Mouse (Mus musculus): Measurements from ENCODE around the gene Txlng. TPM values are rescaled to one million over a fixed set of nuclear protein-coding genes. Genes with fewer than 3 reads are reported as not detected.
"Not testable (repeated sequence)": the region's sequence is repeated elsewhere in the genome, so short reads cannot be mapped to it uniquely, and the experiment has no call there.

Gene Txlng
- polyA plus RNA-seq, 1 experiment from 2014 or later = 8.6 TPM

DNA sequence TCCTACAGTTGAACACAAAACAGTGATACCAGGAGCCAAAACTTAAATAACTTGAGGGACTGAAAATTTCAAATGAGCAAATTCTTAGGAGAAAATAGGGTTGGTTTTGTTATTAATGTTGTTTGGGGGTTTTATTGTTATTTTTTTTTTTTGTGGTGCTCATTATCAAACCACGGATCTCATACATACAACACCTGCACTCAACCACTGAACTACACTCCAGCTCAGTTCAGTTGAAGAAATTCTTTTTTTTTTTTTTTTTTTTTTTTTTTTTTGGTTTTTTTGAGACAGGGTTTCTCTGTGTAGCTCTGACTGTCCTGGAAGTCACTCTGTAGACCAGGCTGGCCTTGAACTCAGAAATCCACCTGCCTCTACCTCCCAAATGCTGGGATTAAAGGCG, 1.1 kb upstream of the Txlng start:
- H3K27me3 ChIP-seq; H3K9me3 ChIP-seq (replicated peaks); H3K9ac ChIP-seq; H3K36me3 ChIP-seq; ATAC-seq (ENCODE audit: low read depth); H3K4me2 ChIP-seq; H3K4me3 ChIP-seq (replicated peaks); DNase-seq; H3K27ac ChIP-seq: not testable (repeated sequence)
- peaks cover 14% of the 10 kb centered on the region; the same call in 1 of the 2 replicates for H3K4me1 ChIP-seq (replicated peaks)
- 46% methylated on average over 2 of the region's 2 CpGs for WGBS (ENCODE audit: insufficient replicate concordance)

DNA sequence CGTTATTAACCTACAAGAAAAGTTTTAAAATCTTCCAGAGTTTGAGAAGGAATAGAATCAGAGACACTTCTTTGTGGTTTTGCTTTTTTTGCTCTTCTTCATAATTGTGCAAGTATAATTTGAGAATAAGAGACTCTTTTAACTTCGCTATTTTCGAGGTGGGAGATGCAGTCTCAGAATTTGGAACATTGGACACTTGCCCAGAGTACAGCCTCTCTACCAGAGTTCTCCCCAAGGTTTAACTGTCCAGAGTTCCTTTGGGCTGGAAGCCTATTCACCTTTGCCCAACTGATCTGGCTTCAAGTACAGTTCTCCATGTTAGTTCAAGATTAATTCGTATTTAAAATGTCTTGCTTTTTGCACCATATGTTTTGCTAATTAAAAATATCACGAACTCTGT, 487 bp upstream of the Txlng start:
- Histone ChIP-seq H3K4me3 (replicated peaks) (peak overlapping the region; percentile 71), H3K27ac (peak overlapping the region; percentile 47), H3K27me3 (no peaks in the 10 kb centered on the region), H3K4me1 (replicated peaks) (peaks cover 14% of the 10 kb centered on the region; the same call in 1 of the 2 replicates), H3K9ac (peak overlapping the region; percentile 59), H3K4me2 (peak overlapping the region; percentile 57), H3K9me3 (replicated peaks) (no peaks in the 10 kb centered on the region), H3K36me3 (no peaks in the 10 kb centered on the region)
- ATAC-seq (ENCODE audit: low read depth) (no peak), DNase-seq (no peak)
- 28% methylated on average over 5 of the region's 5 CpGs for WGBS (ENCODE audit: insufficient replicate concordance)

DNA sequence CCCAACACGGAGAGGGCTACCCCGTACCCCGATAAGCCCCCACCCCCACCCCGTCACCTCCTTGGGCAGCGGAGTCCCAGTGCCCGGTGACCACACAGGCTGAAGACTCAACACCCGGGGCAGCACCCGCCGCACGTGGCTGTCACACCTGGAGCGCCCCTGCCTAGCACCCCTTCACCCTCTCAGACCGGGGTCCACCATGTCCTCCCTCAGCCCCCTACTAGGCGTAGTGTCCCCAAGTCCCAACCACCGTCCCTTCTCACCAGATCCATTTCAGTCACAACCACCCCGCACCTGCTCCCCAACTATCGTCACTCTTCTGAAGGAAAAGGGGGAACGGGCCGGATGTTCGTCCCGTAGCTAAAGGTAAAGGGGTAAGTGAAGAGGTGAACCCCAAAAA, 471 bp downstream of the Txlng start:
- no peak for DNase-seq
- no peaks in the 10 kb centered on the region for H3K27me3 ChIP-seq
- no peaks in the 10 kb centered on the region for H3K9me3 ChIP-seq (replicated peaks)
- H3K36me3 ChIP-seq = no peaks in the 10 kb centered on the region
- H3K4me1 ChIP-seq (replicated peaks) = peaks cover 14% of the 10 kb centered on the region; the same call in 1 of the 2 replicates
- peak overlapping the region; percentile 77 for H3K9ac ChIP-seq
- no peak; the same call in 1 of the 2 replicates for ATAC-seq (ENCODE audit: low read depth)
- peak overlapping the region; percentile 71 for H3K4me3 ChIP-seq (replicated peaks)
- 19% methylated on average over 20 of the region's 20 CpGs for WGBS (ENCODE audit: insufficient replicate concordance)
- H3K4me2 ChIP-seq = peak overlapping the region; percentile 85
- peak overlapping the region; percentile 74 for H3K27ac ChIP-seq

DNA sequence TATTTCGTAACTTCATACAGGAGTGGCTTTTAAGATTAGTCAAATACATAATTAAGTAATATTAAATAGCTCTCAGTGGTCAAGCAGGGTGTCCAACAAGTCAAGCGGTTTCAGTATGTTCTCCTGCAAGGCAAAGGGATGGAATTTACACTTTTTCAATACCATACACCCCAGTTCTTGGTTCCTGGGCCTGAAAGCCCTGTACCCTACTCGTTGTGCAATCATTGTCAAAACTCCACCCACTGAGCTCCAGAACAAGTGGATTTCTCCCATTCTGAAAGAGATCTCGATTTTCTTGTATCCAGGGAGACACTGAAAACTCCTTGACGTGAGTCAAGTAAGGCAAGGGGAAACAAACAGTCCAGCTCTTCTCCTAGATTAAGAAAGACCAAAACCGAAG, 1.2 kb downstream of the Txlng start:
- WGBS (ENCODE audit: insufficient replicate concordance) = 43% methylated on average over 6 of the region's 6 CpGs
- Histone ChIP-seq H3K9me3 (replicated peaks) (no peaks in the 10 kb centered on the region), H3K27me3 (no peaks in the 10 kb centered on the region), H3K4me2 (peak overlapping the region; percentile 85), H3K4me3 (replicated peaks) (peak overlapping the region; percentile 71), H3K9ac (peak overlapping the region; percentile 77), H3K36me3 (no peaks in the 10 kb centered on the region), H3K27ac (peak overlapping the region; percentile 74), H3K4me1 (replicated peaks) (peaks cover 14% of the 10 kb centered on the region; the same call in 1 of the 2 replicates)
- ATAC-seq (ENCODE audit: low read depth) (no peak), DNase-seq (no peak)

DNA sequence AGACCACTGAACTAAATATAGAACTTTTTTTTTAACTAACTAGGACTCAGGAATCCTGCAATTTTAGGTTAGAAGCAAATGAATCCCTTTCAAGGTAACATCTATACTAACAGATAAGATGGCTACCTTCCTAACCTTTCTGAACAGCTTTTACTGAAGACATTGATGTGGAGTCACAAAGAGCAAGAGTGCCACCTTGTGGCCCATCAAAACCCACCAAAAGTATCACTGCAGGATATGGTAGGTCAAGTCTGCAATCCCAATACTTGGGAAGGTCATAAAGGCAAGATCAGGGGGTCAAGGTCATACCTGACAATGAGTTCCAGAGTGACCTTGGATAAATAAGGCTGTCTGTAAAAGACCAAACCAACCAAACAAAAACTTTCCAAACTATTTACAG, 28.9 kb downstream of the Txlng start:
- Histone ChIP-seq H3K27ac (no peak overlapping the region), H3K36me3 (peaks cover 17% of the 10 kb centered on the region; the same call in 1 of the 2 replicates), H3K4me2 (no peak overlapping the region), H3K4me3 (replicated peaks) (no peak overlapping the region), H3K4me1 (replicated peaks) (no peaks in the 10 kb centered on the region), H3K9me3 (replicated peaks) (no peaks in the 10 kb centered on the region), H3K27me3 (no peaks in the 10 kb centered on the region), H3K9ac (no peak overlapping the region)
- DNase-seq (peak; percentile 8), ATAC-seq (ENCODE audit: low read depth) (no peak)

DNA sequence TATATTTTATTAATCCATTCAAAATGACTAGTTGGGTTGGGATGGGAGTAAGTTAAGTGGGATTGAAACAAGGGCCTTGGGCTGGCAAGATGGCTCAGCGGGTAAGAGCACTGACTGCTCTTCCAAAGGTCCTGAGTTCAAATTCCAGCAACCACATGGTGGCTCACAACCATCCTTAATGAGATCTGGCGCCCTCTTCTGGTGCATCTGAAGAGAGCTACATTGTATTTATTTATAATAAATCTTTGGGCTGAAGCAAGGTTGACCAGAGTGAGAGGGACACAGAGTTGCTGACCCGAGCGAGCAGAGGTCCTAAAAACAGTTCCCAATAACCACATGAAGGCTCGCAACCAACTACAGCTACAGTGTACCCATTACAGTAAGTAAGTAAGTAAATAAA, 37.9 kb downstream of the Txlng start:
- not testable (repeated sequence) for H3K36me3 ChIP-seq; H3K9me3 ChIP-seq (replicated peaks); H3K27me3 ChIP-seq; H3K4me2 ChIP-seq; H3K27ac ChIP-seq; H3K4me3 ChIP-seq (replicated peaks); H3K4me1 ChIP-seq (replicated peaks); DNase-seq; ATAC-seq (ENCODE audit: low read depth); H3K9ac ChIP-seq
- 72% methylated on average over 5 of the region's 5 CpGs for WGBS (ENCODE audit: insufficient replicate concordance)

DNA sequence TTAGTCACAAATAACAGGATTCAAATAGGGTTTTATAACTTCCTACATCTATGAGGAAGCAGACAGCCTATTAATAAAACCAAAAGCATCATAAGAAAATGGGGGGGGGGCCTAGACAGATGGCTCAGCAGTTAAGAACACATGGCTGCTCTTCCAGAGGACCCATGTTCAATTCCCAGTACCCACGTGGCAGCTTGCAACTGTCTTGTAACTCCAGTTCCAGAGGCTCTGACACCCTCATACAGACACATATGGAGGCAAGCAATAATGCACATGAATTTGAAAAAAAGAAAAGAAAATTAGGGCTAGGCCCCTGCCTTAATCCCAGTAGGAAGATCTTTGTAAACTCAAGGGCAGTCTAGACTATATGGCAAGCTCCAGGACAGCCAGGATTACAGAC, 40.9 kb downstream of the Txlng start:
- H3K36me3 ChIP-seq = peaks cover 23% of the 10 kb centered on the region
- 38% methylated on average over 1 of the region's 1 CpGs for WGBS (ENCODE audit: insufficient replicate concordance)
- H3K27me3 ChIP-seq = no peaks in the 10 kb centered on the region

DNA sequence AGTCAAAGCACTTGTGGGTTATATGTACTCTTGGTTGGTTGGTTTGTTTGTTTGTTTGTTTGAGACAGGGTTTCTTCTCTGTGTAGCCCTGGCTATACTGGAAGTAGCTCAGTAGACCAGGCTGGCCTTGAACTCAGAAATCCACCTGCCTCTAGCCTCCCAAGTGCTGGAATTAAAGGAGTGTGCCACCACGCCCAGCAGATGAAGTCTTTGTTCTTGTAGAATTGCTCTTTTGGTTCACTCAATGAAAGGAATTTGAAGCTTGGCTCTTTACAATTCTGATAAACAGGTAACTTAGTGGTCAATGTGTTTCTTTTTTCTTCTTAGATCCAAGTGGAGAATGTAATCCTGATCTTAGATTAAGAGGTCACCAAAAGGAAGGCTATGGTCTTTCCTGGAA, 58.5 kb downstream of the Txlng start:
- no peak overlapping the region for H3K27ac ChIP-seq
- peaks cover 64% of the 10 kb centered on the region for H3K36me3 ChIP-seq
- H3K4me1 ChIP-seq (replicated peaks) = no peaks in the 10 kb centered on the region
- no peak overlapping the region for H3K4me3 ChIP-seq (replicated peaks)
- H3K4me2 ChIP-seq = no peak overlapping the region
- DNase-seq = no peak
- H3K9ac ChIP-seq = no peak overlapping the region
- no peaks in the 10 kb centered on the region for H3K27me3 ChIP-seq
- no peaks in the 10 kb centered on the region for H3K9me3 ChIP-seq (replicated peaks)
- ATAC-seq (ENCODE audit: low read depth) = no peak
- WGBS (ENCODE audit: insufficient replicate concordance) = 66% methylated on average over 1 of the region's 1 CpGs

More for the DNA sequence above, 40.9 kb downstream of the Txlng start:
- no peak overlapping the region for H3K4me2 ChIP-seq
- no peak overlapping the region for H3K9ac ChIP-seq
- ATAC-seq (ENCODE audit: low read depth) (no peak), DNase-seq (no peak)
- H3K27ac ChIP-seq = no peak overlapping the region
- H3K4me1 ChIP-seq (replicated peaks) = no peaks in the 10 kb centered on the region
- no peaks in the 10 kb centered on the region for H3K9me3 ChIP-seq (replicated peaks)
- H3K4me3 ChIP-seq (replicated peaks) = no peak overlapping the region

DNA sequence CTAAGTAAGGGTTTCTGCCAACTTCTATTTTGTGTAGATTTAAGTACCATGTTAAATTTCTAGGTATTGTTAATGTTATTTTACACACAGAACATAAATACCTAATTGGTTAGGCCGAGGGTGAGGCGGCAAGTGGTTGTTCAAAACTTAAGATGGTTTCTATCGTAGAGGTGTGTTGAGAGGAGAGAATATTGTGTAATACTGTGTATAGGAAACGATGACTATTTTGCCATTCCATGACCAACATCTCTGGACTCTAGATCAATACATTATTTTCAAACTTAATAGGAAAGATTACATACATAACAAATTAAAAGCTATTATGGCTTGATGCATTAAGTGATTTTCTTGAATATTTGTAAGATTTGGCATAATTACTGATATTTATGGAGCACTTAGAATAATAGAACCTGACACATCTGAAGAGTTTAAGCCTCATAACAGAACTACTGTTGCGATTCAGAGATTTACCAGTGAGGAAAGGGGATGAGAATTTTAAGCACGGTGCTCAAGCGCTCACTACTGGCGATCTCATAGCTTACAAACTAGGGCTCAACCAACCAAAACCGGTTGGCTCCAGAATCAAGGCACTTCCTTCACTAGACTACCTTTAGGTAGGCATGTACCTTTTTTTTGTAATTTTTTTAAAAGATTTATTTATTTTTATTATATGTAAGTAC, 67.4 kb downstream of the Txlng start:
- Histone ChIP-seq H3K9me3 (replicated peaks) (no peaks in the 10 kb centered on the region), H3K27me3 (no peaks in the 10 kb centered on the region), H3K4me2 (peak overlapping the region; percentile 75), H3K36me3 (peaks cover 21% of the 10 kb centered on the region; the same call in 1 of the 2 replicates), H3K27ac (no peak overlapping the region; the same call in 1 of the 2 replicates), H3K4me1 (replicated peaks) (peaks cover 16% of the 10 kb centered on the region), H3K9ac (peak overlapping the region; percentile 85), H3K4me3 (replicated peaks) (peak overlapping the region; percentile 77)
- ATAC-seq (ENCODE audit: low read depth) (no peak), DNase-seq (no peak)
- WGBS (ENCODE audit: insufficient replicate concordance) = 33% methylated on average over 9 of the region's 9 CpGs

DNA sequence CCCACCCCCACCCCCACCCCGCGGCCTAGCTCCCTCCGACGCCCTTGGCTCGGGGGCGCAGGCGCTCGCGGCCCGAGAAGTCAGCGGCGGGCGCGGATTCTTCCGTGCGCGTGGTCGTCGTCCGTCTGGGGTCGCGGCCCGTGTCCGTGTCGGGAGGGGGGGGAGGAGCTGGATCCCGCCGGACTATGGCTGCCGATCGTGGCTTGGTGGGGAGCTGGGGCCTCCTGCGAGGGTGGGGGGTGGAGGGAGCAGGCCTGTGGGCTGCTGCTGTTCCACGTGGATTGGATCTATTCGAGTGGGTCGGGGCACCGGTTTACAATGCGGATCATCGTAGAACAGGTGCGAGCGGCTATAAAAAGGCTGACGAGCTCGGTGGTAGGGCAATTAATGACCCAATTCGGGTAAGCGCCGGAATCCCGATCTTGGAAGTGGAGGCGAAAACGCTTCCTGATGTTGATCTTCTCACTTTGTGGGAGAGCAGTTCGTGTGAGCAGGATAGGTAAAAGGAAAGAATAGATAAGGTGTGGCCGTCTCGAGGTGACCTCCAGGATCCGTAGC, 68.2 kb downstream of the Txlng start:
- H3K27me3 ChIP-seq = peaks cover 3% of the 10 kb centered on the region; the same call in 1 of the 2 replicates
- ATAC-seq (ENCODE audit: low read depth) (no peak), DNase-seq (no peak)
- H3K36me3 ChIP-seq = peaks cover 15% of the 10 kb centered on the region; the same call in 1 of the 2 replicates
- WGBS (ENCODE audit: insufficient replicate concordance) = 14% methylated on average over 22 of the region's 50 CpGs
- peak overlapping the region; percentile 75 for H3K4me2 ChIP-seq
- no peaks in the 10 kb centered on the region for H3K9me3 ChIP-seq (replicated peaks)
- H3K27ac ChIP-seq = peak overlapping the region; percentile 88
- H3K4me1 ChIP-seq (replicated peaks) = peaks cover 16% of the 10 kb centered on the region
- peak overlapping the region; percentile 77 for H3K4me3 ChIP-seq (replicated peaks)
- H3K9ac ChIP-seq = peak overlapping the region; percentile 85

DNA sequence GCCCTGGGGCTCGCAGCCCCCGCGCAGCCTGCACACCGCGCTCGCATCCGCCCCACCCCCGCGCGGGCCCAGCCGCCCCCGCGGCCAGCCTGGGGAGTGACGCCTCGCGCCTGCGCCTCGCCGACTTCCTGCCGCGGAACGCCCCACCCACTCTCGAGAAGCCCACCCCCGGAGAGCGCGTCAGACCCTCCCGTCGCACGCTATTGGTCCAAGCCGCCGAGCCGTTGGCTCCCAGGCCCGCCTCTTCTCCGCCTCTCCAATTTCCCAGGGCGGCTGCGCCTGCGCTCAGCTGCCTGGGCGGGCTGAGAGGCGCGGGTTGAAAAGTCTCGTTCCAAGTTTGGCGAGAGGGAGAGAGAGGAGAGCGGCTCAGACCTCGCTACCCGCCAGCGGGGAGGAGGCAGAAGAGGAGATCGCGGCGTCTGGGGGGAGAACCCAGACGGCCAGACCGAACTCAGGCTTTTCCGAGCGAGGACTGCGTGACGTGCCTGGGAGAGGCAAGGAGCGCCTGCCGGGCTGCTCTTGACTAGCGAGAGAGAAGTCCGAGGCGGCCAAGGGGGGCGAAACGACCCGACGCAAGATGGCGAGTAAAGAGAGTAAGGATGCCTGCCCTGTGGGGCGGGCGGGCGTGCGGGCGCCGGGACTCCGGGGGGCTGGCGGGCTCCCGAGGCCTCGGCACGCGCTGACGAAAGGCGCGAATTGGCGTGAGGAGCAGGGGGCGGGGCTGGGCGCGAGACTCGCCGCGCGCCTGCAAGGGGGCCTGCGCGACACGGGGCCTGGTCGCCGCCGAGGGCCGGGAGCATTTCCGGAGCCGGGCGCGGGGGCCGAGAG, 68.9 kb downstream of the Txlng start, which contains the start of gene Rbbp7:
Rbbp7 (plus strand) TSS at position 288 of the 828 bp plus-strand sequence.
- Histone ChIP-seq H3K4me3 (replicated peaks) (peak within 1 kb of the TSS; percentile 77), H3K4me1 (replicated peaks) (peaks cover 16% of the 10 kb centered on the region), H3K9ac (peak within 1 kb of the TSS; percentile 85), H3K4me2 (peak within 1 kb of the TSS; percentile 75), H3K27ac (peak within 1 kb of the TSS; percentile 88), H3K9me3 (replicated peaks) (no peaks in the 10 kb centered on the region), H3K36me3 (peaks cover 13% of the 10 kb centered on the region; the same call in 1 of the 2 replicates), H3K27me3 (peaks cover 3% of the 10 kb centered on the region; the same call in 1 of the 2 replicates)
- ATAC-seq (ENCODE audit: low read depth) (peak; percentile 95), DNase-seq (peak; percentile 86)
- WGBS (ENCODE audit: insufficient replicate concordance) = 15% methylated on average over 81 of the region's 100 CpGs

Measured in liver, embryonic 13.5 days (tissue).